Mouse (Mus musculus) heart, adult 2 months (tissue): Measurements from ENCODE around the gene Emid1. TPM values are rescaled to one million over a fixed set of nuclear protein-coding genes. Genes with fewer than 3 reads are reported as not detected.

Source experiments
- DNase-seq, 2 experiments: peaks; one replicate each; pipeline ENCODE4 v3.0.0; 2021
- H3K27ac ChIP-seq: fragments of 200-600 bp; 2 replicates; pipeline ENCODE4 v1.8.1; 2022
- H3K27me3 ChIP-seq: fragments of 200-500 bp; 2 replicates; pipeline ENCODE4 v1.6.1; 2012; ENCODE audit warnings: mild to moderate bottlenecking, low read length, inconsistent platforms, mixed read lengths; ENCODE audit not compliant: control insufficient read depth, insufficient read depth
- H3K36me3 ChIP-seq: fragments of 200-500 bp; 2 replicates; pipeline ENCODE4 v1.6.1; 2012; ENCODE audit warnings: low read length, inconsistent platforms; ENCODE audit not compliant: control insufficient read depth, insufficient read depth
- H3K4me1 ChIP-seq: fragments of 200-500 bp; 2 replicates; pipeline ENCODE4 v1.6.1; 2011; ENCODE audit warnings: low read length; ENCODE audit not compliant: control insufficient read depth, insufficient read depth
- H3K4me3 ChIP-seq: fragments of 200-600 bp; 2 replicates; pipeline ENCODE4 v1.8.1; 2022
- H3K79me2 ChIP-seq: fragments of 200-500 bp; replicated peaks from 2 replicates; pipeline ENCODE4 v1.6.1; 2012; ENCODE audit warnings: mild to moderate bottlenecking, inconsistent platforms, low read length, moderate library complexity, mixed read lengths; ENCODE audit not compliant: control insufficient read depth, insufficient read depth
- H3K9ac ChIP-seq: fragments of 200-500 bp; 2 replicates; pipeline ENCODE4 v1.6.1; 2012; ENCODE audit warnings: low read depth, mild to moderate bottlenecking, control low read depth, inconsistent platforms, low read length, mixed read lengths
- CTCF ChIP-seq: fragments of 200-600 bp; IDR thresholded peaks from 2 replicates; pipeline ENCODE4 v1.8.1; 2022; ENCODE audit warnings: antibody characterized with exemption, mild to moderate bottlenecking, moderate library complexity
- EP300 ChIP-seq: fragments of 200-500 bp; IDR thresholded peaks from 2 replicates; pipeline ENCODE4 v1.6.1; 2011; ENCODE audit warnings: low read depth, low read length, control low read depth; ENCODE audit not compliant: insufficient read depth
- POLR2A ChIP-seq: fragments of 200-500 bp; IDR thresholded peaks from 2 replicates; pipeline ENCODE4 v1.6.1; 2011; ENCODE audit warnings: mild to moderate bottlenecking, low read depth, low read length, control low read depth; ENCODE audit not compliant: insufficient read depth
- WGBS: fragments of 180-500 bp; shearing (Covaris S2); methylation state at CpG from one replicate; pipeline ENCODE4 v1.1.7; 2018; 5-methylcytosine and 5-hydroxymethylcytosine counted together
- intact Hi-C: fragments of 180-260 bp; cut with DNase I; formaldehyde crosslinking; loops from one replicate; pipeline ENCODE4 v1.15.1; 2025
- polyA plus RNA-seq: library from polyadenylated mRNA; depleted of rRNA; stranded (reverse); fragments of >200 nt; gene quantifications from 2 replicates; pipeline ENCODE4 v1.2.3, GENCODE M21; 2012
- total RNA-seq, 2 experiments: library from RNA; stranded (reverse); gene quantifications; 2 replicates each; pipeline ENCODE4 v1.2.3; 2021

Emid1 gene
- total and polyA plus RNA-seq, 3 experiments: 0.82 to 2.5 (median 1.2) TPM

- Histone ChIP-seq H3K9ac (no peak overlapping the region), H3K4me3 (no peak overlapping the region), H3K4me1 (peaks cover 12% of the 10 kb centered on the region), H3K36me3 (no peaks in the 10 kb centered on the region), H3K27me3 (no peaks in the 10 kb centered on the region), H3K79me2 (no peaks in the 10 kb centered on the region), H3K27ac (no peak overlapping the region)
- TF ChIP-seq CTCF: no peak
- intact Hi-C loops: no loop called here
- WGBS: 86% methylated on average over 2 of the region's 2 CpGs
- DNase-seq: no peak
These were observed 13.4 kb downstream of the Emid1 start for GRCm38 (mm10) chr11:5138642-5139041.

DNA sequence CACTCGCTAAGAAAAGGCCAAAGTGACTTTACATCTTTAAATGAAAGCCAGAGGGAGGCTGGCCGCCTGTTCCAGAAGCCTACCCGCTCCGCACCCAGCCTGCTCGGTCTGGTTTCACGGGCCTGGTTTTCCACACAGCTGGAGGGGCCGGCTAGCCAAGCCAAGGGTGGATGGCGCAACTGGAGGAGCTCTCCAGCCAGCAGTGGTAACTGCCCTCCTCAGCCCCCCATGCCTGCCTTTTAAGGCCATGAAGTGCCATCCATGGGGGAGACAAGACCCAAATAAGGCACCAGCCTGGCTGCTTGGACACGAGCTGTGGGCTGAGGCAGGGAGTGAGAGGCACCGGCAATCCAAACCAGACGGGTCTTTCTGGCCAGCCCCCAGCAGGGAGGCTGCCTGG lies 16.1 kb downstream of the Emid1 start:
- DNase-seq: peak; percentile 43 to 59

GRCm38 (mm10) chr11:5132751-5133150 lies 19.3 kb downstream of the Emid1 start:
- intact Hi-C loops: no loop called here
- no peaks in the 10 kb centered on the region for H3K27me3 ChIP-seq
- no peak overlapping the region for H3K9ac ChIP-seq
- H3K27ac ChIP-seq: no peak overlapping the region
- WGBS: 56% methylated on average over 4 of the region's 4 CpGs
- TF ChIP-seq POLR2A (no peak), CTCF (no peak), EP300 (no peak)
- H3K4me1 ChIP-seq: no peaks in the 10 kb centered on the region
- no peak for DNase-seq
- H3K79me2 ChIP-seq: no peaks in the 10 kb centered on the region
- H3K4me3 ChIP-seq: no peak overlapping the region
- no peaks in the 10 kb centered on the region for H3K36me3 ChIP-seq

More for the DNA sequence above, 16.1 kb downstream of the Emid1 start:
- Histone ChIP-seq H3K4me1 (peaks cover 6% of the 10 kb centered on the region), H3K36me3 (no peaks in the 10 kb centered on the region), H3K27ac (no peak overlapping the region), H3K27me3 (no peaks in the 10 kb centered on the region), H3K79me2 (no peaks in the 10 kb centered on the region), H3K4me3 (no peak overlapping the region), H3K9ac (no peak overlapping the region)
- no peak for TF ChIP-seq EP300
- no peak for TF ChIP-seq CTCF
- TF ChIP-seq POLR2A: no peak
- 80% methylated on average over 11 of the region's 11 CpGs for WGBS
- intact Hi-C loops: no loop called here

DNA sequence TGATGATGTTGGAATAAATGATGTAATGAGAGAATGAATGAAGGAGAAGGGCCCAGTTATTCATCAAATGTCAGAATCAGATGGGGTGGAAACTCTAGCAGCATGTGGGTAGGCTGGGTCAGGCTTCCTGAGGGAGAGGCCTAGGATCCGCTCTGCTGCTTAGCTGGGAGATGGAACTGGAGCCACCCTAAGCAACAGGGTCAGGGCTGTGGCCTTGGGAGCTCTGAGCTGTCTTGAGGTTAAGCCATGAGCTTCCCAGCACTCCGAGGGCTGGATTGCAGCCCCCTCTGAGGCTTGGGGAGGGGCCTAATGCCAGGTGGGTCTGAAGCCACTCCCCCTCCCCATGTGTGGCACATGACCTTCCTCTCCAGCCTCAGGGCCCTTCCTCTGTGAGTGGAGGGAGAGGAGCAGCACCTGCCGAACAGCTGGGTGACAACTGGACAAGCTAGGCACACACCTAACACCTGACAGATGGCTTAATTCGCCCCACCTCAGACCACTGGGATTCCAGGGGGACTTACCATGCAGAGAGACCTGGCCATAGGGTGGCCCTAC lies 21.9 kb downstream of the Emid1 start:
- no peaks in the 10 kb centered on the region for H3K4me1 ChIP-seq
- H3K4me3 ChIP-seq: no peak overlapping the region
- H3K79me2 ChIP-seq: no peaks in the 10 kb centered on the region
- no peak overlapping the region for H3K27ac ChIP-seq
- no peak for DNase-seq
- 77% methylated on average over 4 of the region's 4 CpGs for WGBS
- H3K27me3 ChIP-seq: no peaks in the 10 kb centered on the region
- H3K9ac ChIP-seq: no peak overlapping the region
- intact Hi-C loops: no loop called here
- TF ChIP-seq POLR2A (no peak), CTCF (no peak), EP300 (no peak)
- H3K36me3 ChIP-seq: no peaks in the 10 kb centered on the region

DNA sequence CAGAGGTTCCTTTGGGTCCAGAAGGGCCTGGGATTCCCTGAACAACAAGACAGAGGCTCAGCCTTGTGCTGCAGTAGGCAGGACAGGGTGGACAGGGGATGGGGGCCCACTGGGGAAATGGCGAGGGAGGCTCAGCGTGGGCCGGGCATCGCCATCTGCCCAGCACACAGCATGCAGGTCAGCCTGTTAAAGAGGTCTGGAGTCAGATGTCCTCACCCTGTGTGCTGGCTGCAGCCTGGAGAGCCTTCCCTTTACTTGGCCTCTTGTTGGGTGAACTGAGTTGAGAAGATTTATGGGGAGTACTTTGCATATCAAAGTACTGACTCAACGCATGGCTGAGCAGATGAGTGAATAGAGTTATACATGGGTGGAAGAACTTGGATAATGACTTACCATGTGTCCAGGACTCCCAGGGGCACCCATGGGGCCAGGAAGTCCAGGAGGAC lies 23.0 kb downstream of the Emid1 start:
- H3K9ac ChIP-seq: no peak overlapping the region
- no peak for DNase-seq
- no peaks in the 10 kb centered on the region for H3K36me3 ChIP-seq
- no peaks in the 10 kb centered on the region for H3K79me2 ChIP-seq
- TF ChIP-seq POLR2A: no peak
- TF ChIP-seq CTCF: no peak
- TF ChIP-seq EP300: no peak
- H3K27me3 ChIP-seq: no peaks in the 10 kb centered on the region
- 90% methylated on average over 5 of the region's 5 CpGs for whole genome bisulfite sequencing
- no peak overlapping the region for H3K4me3 ChIP-seq
- no peaks in the 10 kb centered on the region for H3K4me1 ChIP-seq
- H3K27ac ChIP-seq: no peak overlapping the region
- intact Hi-C loops: no loop called here

DNA sequence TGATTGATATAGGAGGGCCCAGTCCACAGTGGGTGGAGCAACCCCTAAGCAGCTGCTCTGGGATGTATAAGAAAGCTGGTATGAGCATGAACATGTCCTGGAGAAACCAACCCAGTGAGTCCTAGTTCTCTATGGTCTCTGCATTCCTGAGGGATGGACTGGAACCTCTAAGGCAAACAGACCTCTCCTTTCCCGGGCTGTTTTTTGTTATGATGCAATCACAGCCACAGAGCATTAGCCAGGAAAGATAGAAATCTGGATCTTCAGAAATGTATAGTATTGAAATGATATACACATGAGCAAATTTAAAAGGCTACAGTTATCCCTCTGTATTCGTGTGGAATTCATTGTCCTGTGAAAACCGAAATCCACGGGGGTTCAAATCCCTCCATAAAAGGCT lies 26.3 kb downstream of the Emid1 start:
- no peak overlapping the region for H3K27ac ChIP-seq
- TF ChIP-seq CTCF (no peak), POLR2A (no peak), EP300 (no peak)
- H3K9ac ChIP-seq: no peak overlapping the region
- 83% methylated on average over 4 of the region's 4 CpGs for WGBS
- intact Hi-C loops: no loop called here
- no peaks in the 10 kb centered on the region for H3K36me3 ChIP-seq
- H3K79me2 ChIP-seq: no peaks in the 10 kb centered on the region
- no peaks in the 10 kb centered on the region for H3K4me1 ChIP-seq
- H3K27me3 ChIP-seq: no peaks in the 10 kb centered on the region
- no peak for DNase-seq
- H3K4me3 ChIP-seq: no peak overlapping the region
